Mouse (Mus musculus) lung, postnatal 0 days (tissue): ENCODE measurements around the gene Ager. TPM values are rescaled to one million over a fixed set of nuclear protein-coding genes. Genes with fewer than 3 reads are reported as not detected.

ENCODE experiments used
- ATAC-seq: fragments of 200-750 bp; cut with Nextera tagmentation; 2 replicates; pipeline ENCODE4 v1.8.0; 2017; ENCODE audit warnings: moderate library complexity
- DNase-seq: peaks from one replicate; pipeline ENCODE4 v3.0.0-alpha.2; 2016; ENCODE audit warnings: low spot score
- H3K27ac ChIP-seq: fragments of 300-500 bp; sonication (generic); 2 replicates; pipeline ENCODE4 v1.5.1; 2014; ENCODE audit warnings: antibody characterized with exemption, mild to moderate bottlenecking, low read length, mixed read lengths
- H3K27me3 ChIP-seq: fragments of 300-500 bp; sonication (generic); replicated peaks from 2 replicates; pipeline ENCODE4 v1.6.1; 2014; ENCODE audit warnings: low read length, mixed read lengths; ENCODE audit not compliant: insufficient read depth
- H3K36me3 ChIP-seq: fragments of 300-500 bp; sonication (generic); 2 replicates; pipeline ENCODE4 v1.6.1; 2014; ENCODE audit warnings: low read length, mixed read lengths; ENCODE audit not compliant: insufficient read depth
- H3K4me1 ChIP-seq: fragments of 300-500 bp; sonication (generic); 2 replicates; pipeline ENCODE4 v1.6.1; 2014; ENCODE audit warnings: antibody characterized with exemption, low read depth, low read length, mixed read lengths; ENCODE audit not compliant: insufficient read depth
- H3K4me2 ChIP-seq: fragments of 300-500 bp; sonication (generic); replicated peaks from 2 replicates; pipeline ENCODE4 v1.6.1; 2014; ENCODE audit warnings: low read depth, mild to moderate bottlenecking, low read length, moderate library complexity, mixed read lengths
- H3K4me3 ChIP-seq: fragments of 300-500 bp; sonication (generic); 2 replicates; pipeline ENCODE4 v1.5.1; 2014; ENCODE audit warnings: low read depth, low read length
- H3K9ac ChIP-seq: fragments of 300-500 bp; sonication (generic); replicated peaks from 2 replicates; pipeline ENCODE4 v1.6.1; 2014; ENCODE audit warnings: low read depth, mild to moderate bottlenecking
- H3K9me3 ChIP-seq: fragments of 300-500 bp; sonication (generic); 2 replicates; pipeline ENCODE4 v1.6.1; 2016; ENCODE audit warnings: low read length, mixed read lengths
- CTCF ChIP-seq: IDR thresholded peaks from 2 replicates; pipeline ENCODE4 v1.5.1; 2016; ENCODE audit warnings: antibody characterized with exemption, mild to moderate bottlenecking
- EP300 ChIP-seq: IDR thresholded peaks from 2 replicates; pipeline ENCODE4 v1.6.1; 2016; ENCODE audit warnings: antibody characterized with exemption, mild to moderate bottlenecking, control low read depth
- WGBS: fragments of 180-500 bp; shearing (Covaris S2); extraction: QIAGEN DNeasy Blood & Tissue Kit; methylation state at CpG from one replicate; pipeline ENCODE4 v1.1.7; 2014; 5-methylcytosine and 5-hydroxymethylcytosine counted together
- polyA plus RNA-seq: library from polyadenylated mRNA; unstranded; fragments of >200 nt; fragmentation: Nextera tagmentation; extraction: Ambion mirVana; gene quantifications from 2 replicates; pipeline ENCODE4 v1.2.1, GENCODE M21; 2015

Ager gene
- polyA plus RNA-seq, 1 experiment from 2014 or later: 3,782 TPM

- peak overlapping the region; percentile 47; the same call in 1 of the 2 replicates for H3K27ac ChIP-seq
- ATAC-seq (no peak), DNase-seq (no peak)
- WGBS: 73% methylated on average over 30 of the region's 30 CpGs
- no peaks in the 10 kb centered on the region for H3K9me3 ChIP-seq
- TF ChIP-seq EP300 (no peak), CTCF (no peak)
- no peak overlapping the region for H3K4me3 ChIP-seq
- no peak overlapping the region for H3K9ac ChIP-seq
- H3K4me1 ChIP-seq: peaks cover 12% of the 10 kb centered on the region
- H3K4me2 ChIP-seq: peak overlapping the region; percentile 67
- no peaks in the 10 kb centered on the region for H3K27me3 ChIP-seq
- no peaks in the 10 kb centered on the region for H3K36me3 ChIP-seq
Observed at GRCm38 (mm10) chr17:34645831-34646511, 48.3 kb downstream of the Ager start.

DNA sequence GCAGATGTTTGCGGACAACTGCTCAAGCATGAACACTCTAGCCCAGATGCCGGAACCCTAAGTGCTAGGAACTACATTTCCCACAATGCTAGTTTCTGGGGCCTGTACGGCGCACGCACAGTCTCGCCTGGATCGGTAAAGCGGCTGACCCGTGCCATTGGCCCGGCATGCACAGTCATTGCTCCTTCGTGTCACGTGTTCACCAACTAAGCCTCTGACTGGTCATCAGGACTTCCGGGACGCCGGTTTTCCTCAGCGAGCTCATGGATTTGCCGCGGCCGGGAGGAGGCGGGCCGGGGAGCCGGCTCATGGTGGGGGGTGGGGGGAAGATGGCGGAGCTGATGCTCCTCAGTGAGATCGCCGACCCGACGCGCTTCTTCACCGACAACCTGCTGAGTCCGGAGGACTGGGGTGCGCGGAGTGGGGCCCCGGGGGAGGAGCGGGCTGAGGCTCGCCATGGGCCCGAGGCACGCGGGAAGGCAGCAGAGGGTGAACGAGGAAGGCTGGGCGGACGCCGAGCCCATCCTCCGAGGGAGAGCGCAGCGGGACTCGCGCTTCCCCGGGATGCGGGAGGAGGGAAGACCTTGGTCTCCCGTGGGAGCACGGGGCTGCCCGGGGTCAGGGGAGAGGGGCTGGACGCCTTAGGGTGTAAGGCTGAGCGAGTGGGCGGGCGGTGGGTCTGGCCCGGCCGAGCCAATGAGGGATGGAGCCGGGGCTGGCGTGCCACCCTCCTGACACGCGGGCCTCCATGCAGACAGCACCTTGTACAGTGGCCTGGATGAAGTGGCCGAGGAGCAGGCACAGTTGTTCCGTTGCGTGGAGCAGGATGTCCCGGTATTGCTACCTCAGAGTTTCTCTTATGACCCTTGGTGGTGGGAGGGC is 49.5 kb downstream of the Ager start, which contains the start of gene Atf6b:
Atf6b (plus strand) TSS at position 241 of the 882 bp plus-strand sequence.
- peak within 1 kb of the TSS; percentile 77 for H3K9ac ChIP-seq
- no peaks in the 10 kb centered on the region for H3K9me3 ChIP-seq
- peak within 1 kb of the TSS; percentile 95 for H3K4me2 ChIP-seq
- H3K4me1 ChIP-seq: peaks cover 12% of the 10 kb centered on the region
- DNase-seq: peak; percentile 100
- ATAC-seq: peak; percentile 97
- no peaks in the 10 kb centered on the region for H3K27me3 ChIP-seq
- no peak for TF ChIP-seq EP300
- peak; percentile 5 for TF ChIP-seq CTCF
- under 1% methylated on average over 63 of the region's 66 CpGs for WGBS
- H3K4me3 ChIP-seq: peak within 1 kb of the TSS; percentile 88
- peak within 1 kb of the TSS; percentile 57 for H3K27ac ChIP-seq
- H3K36me3 ChIP-seq: no peaks in the 10 kb centered on the region

GRCm38 (mm10) chr17:34648141-34648890 is 50.7 kb downstream of the Ager start:
- no peak overlapping the region for H3K27ac ChIP-seq
- H3K4me1 ChIP-seq: peaks cover 12% of the 10 kb centered on the region
- no peak overlapping the region for H3K9ac ChIP-seq
- no peaks in the 10 kb centered on the region for H3K9me3 ChIP-seq
- H3K4me2 ChIP-seq: no peak overlapping the region
- 78% methylated on average over 16 of the region's 16 CpGs for WGBS
- H3K36me3 ChIP-seq: 0 out of 2 replicates have a peak, but pooled peaks cover 7% of the 10 kb centered on the region
- H3K4me3 ChIP-seq: no peak overlapping the region
- DNase-seq: no peak
- H3K27me3 ChIP-seq: no peaks in the 10 kb centered on the region
- no peak for TF ChIP-seq CTCF
- no peak for TF ChIP-seq EP300
- no peak for ATAC-seq

DNA sequence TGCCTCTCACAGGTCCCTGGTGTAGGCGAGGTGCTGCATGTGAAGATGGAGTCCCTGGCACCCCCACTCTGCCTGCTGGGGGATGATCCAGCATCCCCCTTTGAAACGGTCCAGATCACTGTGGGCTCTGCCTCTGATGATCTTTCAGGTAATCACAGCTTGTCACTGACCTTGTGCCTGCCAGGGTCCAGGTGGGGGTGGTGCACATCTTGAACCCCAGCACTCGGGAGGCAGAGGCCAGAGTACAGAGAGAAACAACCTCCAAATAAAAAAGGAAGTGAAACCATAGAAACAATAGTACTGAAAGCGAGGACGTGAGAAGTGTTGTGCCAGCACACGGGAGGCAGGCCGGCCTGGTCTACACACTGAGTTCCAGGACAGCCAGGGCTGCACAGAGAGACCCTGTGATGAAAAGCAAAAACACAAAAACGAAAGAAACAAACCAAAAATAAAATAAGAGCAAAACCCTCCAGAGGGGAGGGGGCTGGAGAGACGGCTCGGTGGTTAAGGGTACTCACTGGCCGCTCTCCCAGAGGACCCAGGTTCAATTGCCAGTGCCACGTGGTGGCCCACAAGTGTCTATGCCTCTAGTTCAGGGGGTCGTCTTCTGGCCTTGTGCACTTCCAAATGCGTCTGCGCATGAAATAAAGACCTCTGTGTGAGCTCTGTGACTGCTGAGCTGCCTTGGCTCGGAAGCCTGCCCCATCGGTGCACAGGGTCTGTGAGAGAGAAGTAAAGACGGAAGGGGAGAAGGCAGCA is 51.6 kb downstream of the Ager start:
- no peak for ATAC-seq

More for the DNA sequence above, 51.6 kb downstream of the Ager start:
- Histone ChIP-seq H3K4me3 (no peak overlapping the region), H3K9me3 (no peaks in the 10 kb centered on the region), H3K27me3 (no peaks in the 10 kb centered on the region), H3K36me3 (0 out of 2 replicates have a peak, but pooled peaks cover 7% of the 10 kb centered on the region), H3K4me2 (no peak overlapping the region), H3K4me1 (peaks cover 12% of the 10 kb centered on the region), H3K9ac (no peak overlapping the region), H3K27ac (no peak overlapping the region)
- no peak for DNase-seq
- 83% methylated on average over 18 of the region's 18 CpGs for WGBS
- no peak for TF ChIP-seq EP300
- TF ChIP-seq CTCF: no peak

Other genes starting within 250 kb of the Ager start
- 0.07 TPM in 1 of 2 replicates, not detected in the other for gene Btnl2, start 243.0 kb upstream of the Ager start, polyA plus RNA-seq
- gene Btnl1, start 220.7 kb upstream of the Ager start, polyA plus RNA-seq: not detected in 2 replicates
- gene BC051142, start 199.0 kb upstream of the Ager start, polyA plus RNA-seq: 0.24 and 0.74 TPM in 2 replicates
- 0.10 TPM in 1 of 2 replicates, not detected in the other for gene Btnl4, start 120.5 kb upstream of the Ager start, polyA plus RNA-seq
- 0.11 TPM in 1 of 2 replicates, not detected in the other for gene Btnl6, start 80.5 kb upstream of the Ager start, polyA plus RNA-seq
- gene Notch4, start 33.6 kb upstream of the Ager start, polyA plus RNA-seq: 21.1 and 24.8 TPM in 2 replicates
- 34.7 and 41.0 TPM in 2 replicates for gene Gpsm3, start 8.1 kb upstream of the Ager start, polyA plus RNA-seq
- gene Pbx2, start 6.6 kb upstream of the Ager start, polyA plus RNA-seq: 15.0 and 15.6 TPM in 2 replicates
- 81.5 and 84.1 TPM in 2 replicates for gene Rnf5, start 5.8 kb downstream of the Ager start, polyA plus RNA-seq
- 35.7 and 40.0 TPM in 2 replicates for gene Agpat1, start 6.4 kb downstream of the Ager start, polyA plus RNA-seq
- gene Egfl8, start 18.1 kb downstream of the Ager start, polyA plus RNA-seq: 4.4 and 5.2 TPM in 2 replicates
- gene Ppt2, start 30.6 kb downstream of the Ager start, polyA plus RNA-seq: 22.4 and 24.9 TPM in 2 replicates
- 0.27 and 0.29 TPM in 2 replicates for gene Prrt1, start 31.7 kb downstream of the Ager start, polyA plus RNA-seq
- 12.2 and 14.5 TPM in 2 replicates for gene Fkbpl, start 46.9 kb downstream of the Ager start, polyA plus RNA-seq
- gene Atf6b, start 49.3 kb downstream of the Ager start, polyA plus RNA-seq: 42.5 and 47.3 TPM in 2 replicates
- gene Tnxb, start 72.7 kb downstream of the Ager start, polyA plus RNA-seq: 0.85 and 0.99 TPM in 2 replicates
- 5.1 and 6.5 TPM in 2 replicates for gene C4b, start 146.0 kb downstream of the Ager start, polyA plus RNA-seq
- gene Cyp21a1, start 206.7 kb downstream of the Ager start, polyA plus RNA-seq: not detected in 2 replicates
- gene Stk19, start 239.1 kb downstream of the Ager start, polyA plus RNA-seq: 34.7 and 37.3 TPM in 2 replicates
- 39.8 and 40.9 TPM in 2 replicates for gene Dxo, start 239.2 kb downstream of the Ager start, polyA plus RNA-seq